Comparison of ENCODE assay signal across 8 mouse cellular contexts in genomic region chr5:8366771-8367613, GRCm38 (mm10). TPM values are rescaled to one million over a fixed set of nuclear protein-coding genes. Genes with fewer than 3 reads are reported as not detected.
A peak's percentile ranks its signal among the peaks of the same experiment; 100 is the strongest.
DNase-seq lines count a peak whose midpoint lies in the region; ATAC-seq lines count a peak whose summit lies in the region.

No protein-coding gene starts in this region.

- peaks cover 24% of the 10 kb centered on the region for H3K27me3 ChIP-seq in liver, embryonic 11.5 days (replicated peaks; ENCODE audit: control insufficient read depth, insufficient read depth, low read length)
- H3K27me3 ChIP-seq in limb, embryonic 13.5 days: peaks cover 10% of the 10 kb centered on the region; the same call in 1 of the 2 replicates

- H3K36me3 ChIP-seq in liver, embryonic 11.5 days (ENCODE audit: control insufficient read depth, insufficient read depth, low read length): no peaks in the 10 kb centered on the region
- H3K36me3 ChIP-seq in limb, embryonic 13.5 days: no peaks in the 10 kb centered on the region

- H3K9me3 ChIP-seq in liver, embryonic 11.5 days (ENCODE audit: control insufficient read depth, low read length): no peaks in the 10 kb centered on the region
- H3K9me3 ChIP-seq in limb, embryonic 13.5 days: no peaks in the 10 kb centered on the region

- no peak overlapping the region for H3K9ac ChIP-seq in liver, embryonic 11.5 days (ENCODE audit: low read depth, low read length)
- H3K9ac ChIP-seq in limb, embryonic 13.5 days: peak overlapping the region; percentile 82

- ATAC-seq in liver, embryonic 11.5 days (replicated peaks; ENCODE audit: low FRiP score): 0 out of 2 replicates have a peak, but pooled peaks have one; percentile 32
- ATAC-seq in common myeloid progenitor, adult 5-6 weeks (replicated peaks; ENCODE audit: low read depth, poor library complexity, severe bottlenecking): 0 out of 2 replicates have a peak, but pooled peaks have one; percentile 13
- 0 out of 4 replicates have a peak, but pooled peaks have one; percentile 1 to 14 for ATAC-seq in hematopoietic stem cell, adult 5-6 weeks (replicated peaks in 1 of 2; ENCODE audit: insufficient read depth in 1 of 2, low FRiP score in 2 of 2, low TSS enrichment in 1 of 2, low read depth in 1 of 2, poor library complexity in 2 of 2, severe bottlenecking in 2 of 2)
- ATAC-seq in limb, embryonic 13.5 days (ENCODE audit: low FRiP score, low read depth): peak; percentile 34; the same call in 1 of the 2 replicates

- no peak overlapping the region for H3K27ac ChIP-seq in liver, embryonic 11.5 days (ENCODE audit: low read depth, low read length)
- no peak overlapping the region for H3K27ac ChIP-seq in limb, embryonic 13.5 days

- DNase-seq in liver, embryonic 11.5 days (ENCODE audit: low spot score): no peak
- DNase-seq in liver: no peak
- DNase-seq in right cerebral cortex, postnatal 10 days (ENCODE audit: low spot score in 2 of 2): peak; percentile 70 to 71
- DNase-seq in urinary bladder, postnatal 4 days (ENCODE audit: low spot score in 2 of 2): no peak
- DNase-seq in urinary bladder, postnatal 14 days (ENCODE audit: low spot score): no peak

- peak overlapping the region; percentile 73 for H3K4me2 ChIP-seq in liver, embryonic 11.5 days
- peak overlapping the region; percentile 81 for H3K4me2 ChIP-seq in limb, embryonic 13.5 days (replicated peaks)

- no peaks in the 10 kb centered on the region for H3K4me1 ChIP-seq in liver, embryonic 11.5 days (replicated peaks; ENCODE audit: control insufficient read depth, insufficient read depth, low read length)
- H3K4me1 ChIP-seq in limb, embryonic 13.5 days: 0 out of 2 replicates have a peak, but pooled peaks cover 9% of the 10 kb centered on the region

- WGBS in liver, embryonic 11.5 days: 3% methylated on average over 25 of the region's 25 CpGs
- WGBS in limb, embryonic 13.5 days: 3% methylated on average over 24 of the region's 25 CpGs

- peak overlapping the region; percentile 50 for H3K4me3 ChIP-seq in liver, embryonic 11.5 days (ENCODE audit: low read depth, low read length)
- H3K4me3 ChIP-seq in limb, embryonic 13.5 days: peak overlapping the region; percentile 75

RNA-seq across cellular contexts. Expression of gene Adam22, which starts 1.0 kb away (rescaled TPM):
- 2.1 and 2.2 TPM in 2 replicates for polyA plus RNA-seq in liver, embryonic 11.5 days (2014; fragmentation: Nextera tagmentation; extraction: Ambion mirVana)
- 1.7 and 1.9 TPM in 2 replicates for total RNA-seq in common myeloid progenitor, adult 5-6 weeks (2017)
- total RNA-seq in hematopoietic stem cell, adult 5-6 weeks (2017): 10.6 and 15.7 TPM in 2 replicates
- 13.7 and 14.6 TPM in 2 replicates for polyA plus RNA-seq in limb, embryonic 13.5 days (2015; fragmentation: Nextera tagmentation; extraction: Ambion mirVana)

RNA-seq across cellular contexts. Expression of gene Dbf4, which starts 55.5 kb away (rescaled TPM):
- 65.2 and 67.1 TPM in 2 replicates for polyA plus RNA-seq in liver, embryonic 11.5 days (2014; fragmentation: Nextera tagmentation; extraction: Ambion mirVana)
- total RNA-seq in common myeloid progenitor, adult 5-6 weeks (2017): 55.9 and 106 TPM in 2 replicates
- total RNA-seq in hematopoietic stem cell, adult 5-6 weeks (2017): 67.7 and 74.9 TPM in 2 replicates
- polyA plus RNA-seq in limb, embryonic 13.5 days (2015; fragmentation: Nextera tagmentation; extraction: Ambion mirVana): 38.8 and 39.2 TPM in 2 replicates

RNA-seq across cellular contexts. Expression of gene Slc25a40, which starts 55.7 kb away (rescaled TPM):
- polyA plus RNA-seq in liver, embryonic 11.5 days (2014; fragmentation: Nextera tagmentation; extraction: Ambion mirVana): 7.7 and 8.6 TPM in 2 replicates
- 8.9 and 10.5 TPM in 2 replicates for total RNA-seq in common myeloid progenitor, adult 5-6 weeks (2017)
- 12.5 and 14.9 TPM in 2 replicates for total RNA-seq in hematopoietic stem cell, adult 5-6 weeks (2017)
- polyA plus RNA-seq in limb, embryonic 13.5 days (2015; fragmentation: Nextera tagmentation; extraction: Ambion mirVana): 13.4 and 14.3 TPM in 2 replicates

Comparison
In these comparisons a context has a peak if more than half of its experiments do, and no peak if none do; other contexts are left out.
1. DNase-seq: peak in right cerebral cortex, postnatal 10 days (2 of 2); none in liver, embryonic 11.5 days (single experiment), liver (single experiment), urinary bladder, postnatal 4 days (0 of 2) and urinary bladder, postnatal 14 days (single experiment).
2. Peak in every context shown above with its lines, with median percentiles within 50 percentile points of each other: ATAC-seq.